Mouse (Mus musculus): ENCODE measurements around the gene 4930404H24Rik. TPM values are rescaled to one million over a fixed set of nuclear protein-coding genes. Genes with fewer than 3 reads are reported as not detected.

4930404H24Rik gene
- polyA plus RNA-seq, 1 experiment: not detected

GRCm38 (mm10) chr2:153522270-153522669, 29.7 kb downstream of the 4930404H24Rik start:
- Histone ChIP-seq H3ac (ENCODE audit: control insufficient read depth, insufficient read length) (no peak overlapping the region), H3K36me3 (ENCODE audit: control insufficient read depth, insufficient read depth) (no peaks in the 10 kb centered on the region), H3K79me2 (ENCODE audit: control insufficient read depth, insufficient read depth) (no peaks in the 10 kb centered on the region), H3K27me3 (ENCODE audit: control insufficient read depth, insufficient read depth, insufficient read length) (peaks cover 17% of the 10 kb centered on the region), H3K4me3 (no peak overlapping the region), H3K4me2 (ENCODE audit: low read depth) (no peak overlapping the region)
- TF ChIP-seq E2F4 (IDR thresholded peaks at IDR 0.05; ENCODE audit: insufficient read depth) (no peak), TCF3 (IDR thresholded peaks at IDR 0.05; ENCODE audit: insufficient read length, low read depth) (no peak), POLR2AphosphoS2 (IDR thresholded peaks at IDR 0.05; ENCODE audit: insufficient read length, low read depth) (no peak), MYOG (IDR thresholded peaks at IDR 0.05; ENCODE audit: control insufficient read depth in 1 of 3, insufficient read depth in 1 of 3, insufficient read length in 2 of 3, low read depth in 2 of 3) (no peak), TCF12 (IDR thresholded peaks at IDR 0.05; ENCODE audit: insufficient read depth, poor library complexity, severe bottlenecking) (no peak), MAX (IDR thresholded peaks at IDR 0.05; ENCODE audit: low read depth) (no peak), SRF (IDR thresholded peaks at IDR 0.05; ENCODE audit: control insufficient read depth, insufficient read length, low read depth) (no peak), POLR2A (IDR thresholded peaks at IDR 0.05; ENCODE audit: insufficient read length, low read depth) (no peak), MYOD1 (IDR thresholded peaks at IDR 0.05; ENCODE audit: control insufficient read depth in 1 of 3, insufficient read length in 2 of 3, low read depth in 2 of 3) (no peak), CEBPB (IDR thresholded peaks at IDR 0.05; ENCODE audit: insufficient read depth, poor library complexity, severe bottlenecking) (no peak), USF1 (IDR thresholded peaks at IDR 0.05; ENCODE audit: low read depth) (no peak), REST (IDR thresholded peaks at IDR 0.05; ENCODE audit: insufficient read depth, insufficient read length) (no peak)

- H3K36me3 ChIP-seq (ENCODE audit: control insufficient read depth, insufficient read depth): no peaks in the 10 kb centered on the region
- H3ac ChIP-seq (ENCODE audit: control insufficient read depth, insufficient read length): no peak overlapping the region
- H3K27me3 ChIP-seq (ENCODE audit: control insufficient read depth, insufficient read depth, insufficient read length): peaks cover 25% of the 10 kb centered on the region
- no peaks in the 10 kb centered on the region for H3K79me2 ChIP-seq (ENCODE audit: control insufficient read depth, insufficient read depth)
- no peak overlapping the region for H3K4me3 ChIP-seq
- H3K4me2 ChIP-seq (ENCODE audit: low read depth): no peak overlapping the region
- TF ChIP-seq TCF12 (IDR thresholded peaks at IDR 0.05; ENCODE audit: insufficient read depth, poor library complexity, severe bottlenecking): no peak
- TF ChIP-seq REST (IDR thresholded peaks at IDR 0.05; ENCODE audit: insufficient read depth, insufficient read length): no peak
- TF ChIP-seq POLR2AphosphoS2 (IDR thresholded peaks at IDR 0.05; ENCODE audit: insufficient read length, low read depth): no peak
- no peak for TF ChIP-seq SRF (IDR thresholded peaks at IDR 0.05; ENCODE audit: control insufficient read depth, insufficient read length, low read depth)
- TF ChIP-seq MYOD1 (IDR thresholded peaks at IDR 0.05; ENCODE audit: control insufficient read depth in 1 of 3, insufficient read length in 2 of 3, low read depth in 2 of 3): no peak
- no peak for TF ChIP-seq USF1 (IDR thresholded peaks at IDR 0.05; ENCODE audit: low read depth)
- no peak for TF ChIP-seq E2F4 (IDR thresholded peaks at IDR 0.05; ENCODE audit: insufficient read depth)
- TF ChIP-seq MYOG (IDR thresholded peaks at IDR 0.05; ENCODE audit: control insufficient read depth in 1 of 3, insufficient read depth in 1 of 3, insufficient read length in 2 of 3, low read depth in 2 of 3): no peak
Measured at GRCm38 (mm10) chr2:153523143-153523542, 30.6 kb downstream of the 4930404H24Rik start.

- H3ac ChIP-seq (ENCODE audit: control insufficient read depth, insufficient read length): no peak overlapping the region
- H3K27me3 ChIP-seq (ENCODE audit: control insufficient read depth, insufficient read depth, insufficient read length): peaks cover 30% of the 10 kb centered on the region
- H3K4me3 ChIP-seq: no peak overlapping the region
- TF ChIP-seq POLR2AphosphoS2 (IDR thresholded peaks at IDR 0.05; ENCODE audit: insufficient read length, low read depth) (no peak), MYOG (IDR thresholded peaks at IDR 0.05; ENCODE audit: control insufficient read depth in 1 of 3, insufficient read depth in 1 of 3, insufficient read length in 2 of 3, low read depth in 2 of 3) (no peak), MAX (IDR thresholded peaks at IDR 0.05; ENCODE audit: low read depth) (no peak), E2F4 (IDR thresholded peaks at IDR 0.05; ENCODE audit: insufficient read depth) (no peak), TCF12 (IDR thresholded peaks at IDR 0.05; ENCODE audit: insufficient read depth, poor library complexity, severe bottlenecking) (no peak), USF1 (IDR thresholded peaks at IDR 0.05; ENCODE audit: low read depth) (no peak), CEBPB (IDR thresholded peaks at IDR 0.05; ENCODE audit: insufficient read depth, poor library complexity, severe bottlenecking) (no peak), TCF3 (IDR thresholded peaks at IDR 0.05; ENCODE audit: insufficient read length, low read depth) (no peak), MYOD1 (IDR thresholded peaks at IDR 0.05; ENCODE audit: control insufficient read depth in 1 of 3, insufficient read length in 2 of 3, low read depth in 2 of 3) (no peak)
- no peaks in the 10 kb centered on the region for H3K36me3 ChIP-seq (ENCODE audit: control insufficient read depth, insufficient read depth)
- H3K79me2 ChIP-seq (ENCODE audit: control insufficient read depth, insufficient read depth): no peaks in the 10 kb centered on the region
- H3K4me2 ChIP-seq (ENCODE audit: low read depth): no peak overlapping the region
Measured at GRCm38 (mm10) chr2:153523656-153524055, 31.1 kb downstream of the 4930404H24Rik start.

GRCm38 (mm10) chr2:153524727-153525126, 32.1 kb downstream of the 4930404H24Rik start:
- H3K27me3 ChIP-seq (ENCODE audit: control insufficient read depth, insufficient read depth, insufficient read length): peaks cover 39% of the 10 kb centered on the region

More at GRCm38 (mm10) chr2:153524727-153525126, 32.1 kb downstream of the 4930404H24Rik start:
- H3K36me3 ChIP-seq (ENCODE audit: control insufficient read depth, insufficient read depth): no peaks in the 10 kb centered on the region
- H3ac ChIP-seq (ENCODE audit: control insufficient read depth, insufficient read length): no peak overlapping the region
- TF ChIP-seq SRF (IDR thresholded peaks at IDR 0.05; ENCODE audit: control insufficient read depth, insufficient read length, low read depth) (no peak), CEBPB (IDR thresholded peaks at IDR 0.05; ENCODE audit: insufficient read depth, poor library complexity, severe bottlenecking) (no peak), USF1 (IDR thresholded peaks at IDR 0.05; ENCODE audit: low read depth) (no peak), MAX (IDR thresholded peaks at IDR 0.05; ENCODE audit: low read depth) (no peak), TCF12 (IDR thresholded peaks at IDR 0.05; ENCODE audit: insufficient read depth, poor library complexity, severe bottlenecking) (no peak), REST (IDR thresholded peaks at IDR 0.05; ENCODE audit: insufficient read depth, insufficient read length) (no peak), TCF3 (IDR thresholded peaks at IDR 0.05; ENCODE audit: insufficient read length, low read depth) (no peak), POLR2AphosphoS2 (IDR thresholded peaks at IDR 0.05; ENCODE audit: insufficient read length, low read depth) (no peak), MYOD1 (IDR thresholded peaks at IDR 0.05; ENCODE audit: control insufficient read depth in 1 of 3, insufficient read length in 2 of 3, low read depth in 2 of 3) (no peak), POLR2A (IDR thresholded peaks at IDR 0.05; ENCODE audit: insufficient read length, low read depth) (no peak), E2F4 (IDR thresholded peaks at IDR 0.05; ENCODE audit: insufficient read depth) (no peak)
- H3K4me2 ChIP-seq (ENCODE audit: low read depth): no peak overlapping the region
- H3K79me2 ChIP-seq (ENCODE audit: control insufficient read depth, insufficient read depth): no peaks in the 10 kb centered on the region
- no peak overlapping the region for H3K4me3 ChIP-seq

All from myocyte (in vitro differentiated cells).